Mouse (Mus musculus) heart, embryonic 11.5 days (tissue): ENCODE data around the gene Olfr1126. TPM values are rescaled to one million over a fixed set of nuclear protein-coding genes. Genes with fewer than 3 reads are reported as not detected.
"Not testable (repeated sequence)": the region's sequence is repeated elsewhere in the genome, so short reads cannot be mapped to it uniquely, and the experiment has no call there.

ENCODE experiments used
- ATAC-seq: fragments of 200-750 bp; cut with Nextera tagmentation; replicated peaks from 2 replicates; pipeline ENCODE4 v1.8.0; 2017; ENCODE audit warnings: moderate library complexity; ENCODE audit not compliant: insufficient number of reproducible peaks, low FRiP score, low TSS enrichment
- H3K27ac ChIP-seq: fragments of 300-500 bp; sonication (generic); 2 replicates; pipeline ENCODE4 v1.5.1; 2014; ENCODE audit warnings: mild to moderate bottlenecking, low read depth, low read length
- H3K27me3 ChIP-seq: fragments of 300-500 bp; sonication (generic); 2 replicates; pipeline ENCODE4 v1.6.1; 2014; ENCODE audit warnings: mild to moderate bottlenecking, low read length, mixed read lengths; ENCODE audit not compliant: control insufficient read depth, insufficient read depth
- H3K36me3 ChIP-seq: fragments of 300-500 bp; sonication (generic); 2 replicates; pipeline ENCODE4 v1.6.1; 2014; ENCODE audit warnings: mild to moderate bottlenecking, low read length, moderate library complexity, mixed read lengths; ENCODE audit not compliant: control insufficient read depth, insufficient read depth
- H3K4me1 ChIP-seq: fragments of 300-500 bp; sonication (generic); 2 replicates; pipeline ENCODE4 v1.6.1; 2014; ENCODE audit warnings: low read length; ENCODE audit not compliant: control insufficient read depth, insufficient read depth
- H3K4me2 ChIP-seq: fragments of 300-500 bp; sonication (generic); 2 replicates; pipeline ENCODE4 v1.6.1; 2014; ENCODE audit warnings: mild to moderate bottlenecking, moderate library complexity
- H3K4me3 ChIP-seq: fragments of 300-500 bp; sonication (generic); 2 replicates; pipeline ENCODE4 v1.5.1; 2014; ENCODE audit warnings: low read depth, low read length
- H3K9ac ChIP-seq: fragments of 300-500 bp; sonication (generic); 2 replicates; pipeline ENCODE4 v1.6.1; 2014; ENCODE audit warnings: mild to moderate bottlenecking, low read depth, low read length, moderate library complexity
- H3K9me3 ChIP-seq: fragments of 300-500 bp; sonication (generic); replicated peaks from 2 replicates; pipeline ENCODE4 v1.6.1; 2016; ENCODE audit warnings: low read length; ENCODE audit not compliant: control insufficient read depth
- WGBS: fragments of 180-500 bp; shearing (Covaris S2); extraction: QIAGEN DNeasy Blood & Tissue Kit; methylation state at CpG from one replicate; pipeline ENCODE4 v1.1.7; 2014; ENCODE audit not compliant: insufficient replicate concordance; 5-methylcytosine and 5-hydroxymethylcytosine counted together
- polyA plus RNA-seq: library from polyadenylated mRNA; unstranded; fragments of >200 nt; fragmentation: Nextera tagmentation; extraction: Ambion mirVana; gene quantifications from 2 replicates; pipeline ENCODE4 v1.2.1, GENCODE M21; 2014

Gene Olfr1126
- polyA plus RNA-seq, result not detected in 2 replicates

GRCm38 (mm10) chr2:87453662-87454061 is at the start of gene Olfr1126:
Gene Olfr1126, plus strand, starts transcription at chr2:87453962.
- Histone ChIP-seq H3K9me3 (no peaks in the 10 kb centered on the region), H3K27me3 (no peaks in the 10 kb centered on the region), H3K9ac (no peak within 1 kb of the TSS), H3K27ac (no peak within 1 kb of the TSS), H3K4me1 (no peaks in the 10 kb centered on the region), H3K4me3 (no peak within 1 kb of the TSS), H3K4me2 (no peak within 1 kb of the TSS), H3K36me3 (no peaks in the 10 kb centered on the region)
- no peak for ATAC-seq

GRCm38 (mm10) chr2:87416335-87416734 is 37.4 kb upstream of the Olfr1126 start, which contains the start of gene Olfr1123:
Gene Olfr1123, plus strand, starts transcription at chr2:87416635.
- ATAC-seq, result no peak

GRCm38 (mm10) chr2:87429975-87430374 is 23.8 kb upstream of the Olfr1126 start, which contains the start of gene Olfr1124:
Gene Olfr1124, plus strand, starts transcription at chr2:87430275.
- Histone ChIP-seq H3K27ac (no peak within 1 kb of the TSS), H3K9me3 (no peaks in the 10 kb centered on the region), H3K4me1 (no peaks in the 10 kb centered on the region), H3K36me3 (no peaks in the 10 kb centered on the region), H3K4me2 (no peak within 1 kb of the TSS), H3K4me3 (no peak within 1 kb of the TSS), H3K27me3 (no peaks in the 10 kb centered on the region), H3K9ac (no peak within 1 kb of the TSS)
- ATAC-seq, result no peak
- WGBS, result 84% methylated on average over 1 of the region's 1 CpGs

More at GRCm38 (mm10) chr2:87416335-87416734, 37.4 kb upstream of the Olfr1126 start, which contains the start of gene Olfr1123:
- Histone ChIP-seq H3K9ac (no peak within 1 kb of the TSS), H3K4me3 (no peak within 1 kb of the TSS), H3K36me3 (no peaks in the 10 kb centered on the region), H3K27ac (no peak within 1 kb of the TSS), H3K27me3 (no peaks in the 10 kb centered on the region), H3K4me1 (no peaks in the 10 kb centered on the region), H3K4me2 (no peak within 1 kb of the TSS), H3K9me3 (no peaks in the 10 kb centered on the region)
- WGBS, result 87% methylated on average over 1 of the region's 1 CpGs

GRCm38 (mm10) chr2:87437731-87438130 is 16.0 kb upstream of the Olfr1126 start:
- Histone ChIP-seq H3K4me2 (no peak overlapping the region), H3K4me1 (no peaks in the 10 kb centered on the region), H3K9ac (no peak overlapping the region), H3K36me3 (no peaks in the 10 kb centered on the region), H3K27me3 (no peaks in the 10 kb centered on the region), H3K9me3 (no peaks in the 10 kb centered on the region), H3K4me3 (no peak overlapping the region), H3K27ac (no peak overlapping the region)
- WGBS, result 82% methylated on average over 16 of the region's 16 CpGs
- ATAC-seq, result no peak

- Histone ChIP-seq H3K9ac (no peak overlapping the region), H3K4me3 (no peak overlapping the region), H3K27ac (no peak overlapping the region), H3K36me3 (no peaks in the 10 kb centered on the region), H3K9me3 (no peaks in the 10 kb centered on the region), H3K27me3 (no peaks in the 10 kb centered on the region), H3K4me1 (no peaks in the 10 kb centered on the region), H3K4me2 (no peak overlapping the region)
- WGBS, result 86% methylated on average over 4 of the region's 4 CpGs
- no peak for ATAC-seq
These were observed 8.0 kb downstream of the Olfr1126 start for GRCm38 (mm10) chr2:87461769-87462168.

- Histone ChIP-seq H3K4me2 (no peak overlapping the region), H3K4me1 (no peaks in the 10 kb centered on the region), H3K4me3 (no peak overlapping the region), H3K9me3 (no peaks in the 10 kb centered on the region), H3K9ac (no peak overlapping the region), H3K27ac (no peak overlapping the region), H3K27me3 (no peaks in the 10 kb centered on the region), H3K36me3 (no peaks in the 10 kb centered on the region)
- no peak for ATAC-seq
These were observed 26.4 kb downstream of the Olfr1126 start for GRCm38 (mm10) chr2:87480207-87480606.

- no peak overlapping the region for H3K4me3 ChIP-seq
- H3K4me1 ChIP-seq, result no peaks in the 10 kb centered on the region
- no peaks in the 10 kb centered on the region for H3K27me3 ChIP-seq
- H3K9me3 ChIP-seq, result no peaks in the 10 kb centered on the region
- no peak overlapping the region for H3K4me2 ChIP-seq
- ATAC-seq, result no peak
- WGBS, result 64% methylated on average over 4 of the region's 4 CpGs
- H3K27ac ChIP-seq, result no peak overlapping the region
- H3K9ac ChIP-seq, result no peak overlapping the region
- H3K36me3 ChIP-seq, result no peaks in the 10 kb centered on the region
These were observed 27.4 kb downstream of the Olfr1126 start for GRCm38 (mm10) chr2:87481158-87481557.

- no peak overlapping the region for H3K9ac ChIP-seq
- no peak overlapping the region for H3K4me3 ChIP-seq
- H3K4me2 ChIP-seq, result no peak overlapping the region
- no peaks in the 10 kb centered on the region for H3K4me1 ChIP-seq
- H3K9me3 ChIP-seq, result no peaks in the 10 kb centered on the region
- H3K27me3 ChIP-seq, result no peaks in the 10 kb centered on the region
- no peak overlapping the region for H3K27ac ChIP-seq
- H3K36me3 ChIP-seq, result no peaks in the 10 kb centered on the region
- no peak for ATAC-seq
- 72% methylated on average over 2 of the region's 2 CpGs for WGBS
These were observed 28.5 kb downstream of the Olfr1126 start for GRCm38 (mm10) chr2:87482276-87482675.

- 84% methylated on average over 3 of the region's 5 CpGs for whole genome bisulfite sequencing
- not testable (repeated sequence) for H3K9me3 ChIP-seq, H3K27ac ChIP-seq, H3K9ac ChIP-seq, H3K27me3 ChIP-seq, H3K36me3 ChIP-seq, H3K4me1 ChIP-seq, H3K4me3 ChIP-seq, ATAC-seq, H3K4me2 ChIP-seq
These were observed 43.2 kb downstream of the Olfr1126 start, which contains the start of gene Pramel7 for GRCm38 (mm10) chr2:87496993-87497392. Gene Pramel7, minus strand, starts transcription at chr2:87497093.
